Mouse (Mus musculus): ENCODE data around the gene Vamp4. TPM values are rescaled to one million over a fixed set of nuclear protein-coding genes. Genes with fewer than 3 reads are reported as not detected.
"Not testable (repeated sequence)": the region's sequence is repeated elsewhere in the genome, so short reads cannot be mapped to it uniquely, and the experiment has no call there.

The Vamp4 gene
- total RNA-seq, 2 experiments from 2014 or later: 18.3 to 21.1 TPM

- intact Hi-C loops (cut with DNase I): no loop called here
- DNase-seq: no peak
- no peak overlapping the region for H3K27ac ChIP-seq
- TF ChIP-seq CTCF (IDR thresholded peaks at IDR 0.05): no peak
- H3K4me3 ChIP-seq: no peak overlapping the region
Measured at GRCm38 (mm10) chr1:162597379-162598102, 27.2 kb downstream of the Vamp4 start.

- intact Hi-C loops (cut with DNase I): no loop called here
- no peak for TF ChIP-seq CTCF (IDR thresholded peaks at IDR 0.05)
- Histone ChIP-seq H3K27ac (no peak overlapping the region), H3K4me3 (no peak overlapping the region)
- no peak for DNase-seq
Measured at GRCm38 (mm10) chr1:162599617-162600016, 29.3 kb downstream of the Vamp4 start.

- intact Hi-C loops (cut with DNase I): no loop called here
- no peak for TF ChIP-seq CTCF (IDR thresholded peaks at IDR 0.05)
- H3K27ac ChIP-seq: no peak overlapping the region
- DNase-seq: no peak
- H3K4me3 ChIP-seq: no peak overlapping the region
Measured at GRCm38 (mm10) chr1:162601288-162601687, 31.0 kb downstream of the Vamp4 start.

- no peak for DNase-seq
- Histone ChIP-seq H3K4me3 (no peak overlapping the region), H3K27ac (no peak overlapping the region)
- TF ChIP-seq CTCF (IDR thresholded peaks at IDR 0.05): no peak
- intact Hi-C loops (cut with DNase I): no loop called here
Measured at GRCm38 (mm10) chr1:162608127-162608526, 37.8 kb downstream of the Vamp4 start.

- TF ChIP-seq CTCF (IDR thresholded peaks at IDR 0.05): no peak
- DNase-seq: peak; percentile 25
- Histone ChIP-seq H3K27ac (peak overlapping the region; percentile 40), H3K4me3 (no peak overlapping the region)
- intact Hi-C loops (cut with DNase I): no loop called here
Measured at GRCm38 (mm10) chr1:162609633-162610250, 39.4 kb downstream of the Vamp4 start.

- no peak for TF ChIP-seq CTCF (IDR thresholded peaks at IDR 0.05)
- DNase-seq: no peak
- Histone ChIP-seq H3K27ac (no peak overlapping the region), H3K4me3 (no peak overlapping the region)
- intact Hi-C loops (cut with DNase I): no loop called here
Measured at GRCm38 (mm10) chr1:162611191-162611590, 40.9 kb downstream of the Vamp4 start.

GRCm38 (mm10) chr1:162615511-162615910, 45.2 kb downstream of the Vamp4 start:
- DNase-seq: no peak
- no peak for TF ChIP-seq CTCF (IDR thresholded peaks at IDR 0.05)
- Histone ChIP-seq H3K4me3 (no peak overlapping the region), H3K27ac (no peak overlapping the region)
- intact Hi-C loops (cut with DNase I): no loop called here

GRCm38 (mm10) chr1:162620487-162620886, 50.2 kb downstream of the Vamp4 start:
- Histone ChIP-seq H3K4me3 (no peak overlapping the region), H3K27ac (0 out of 2 replicates have a peak overlapping the region, but pooled peaks have one; percentile 32)
- peak; percentile 49 for TF ChIP-seq CTCF (IDR thresholded peaks at IDR 0.05)
- DNase-seq: no peak
- intact Hi-C loops (cut with DNase I): no loop called here

- DNase-seq: no peak
- Histone ChIP-seq H3K4me3 (no peak overlapping the region), H3K27ac (no peak overlapping the region)
- intact Hi-C loops (cut with DNase I): no loop called here
- no peak for TF ChIP-seq CTCF (IDR thresholded peaks at IDR 0.05)
Measured at GRCm38 (mm10) chr1:162623895-162624294, 53.6 kb downstream of the Vamp4 start.

- Histone ChIP-seq H3K27ac (peak overlapping the region; percentile 16; the same call in 1 of the 2 replicates), H3K4me3 (no peak overlapping the region)
- intact Hi-C loops (cut with DNase I): no loop called here
- DNase-seq: no peak
- TF ChIP-seq CTCF (IDR thresholded peaks at IDR 0.05): no peak
Measured at GRCm38 (mm10) chr1:162625229-162625628, 54.9 kb downstream of the Vamp4 start.

- H3K27ac ChIP-seq; DNase-seq; intact Hi-C loops (cut with DNase I); H3K4me3 ChIP-seq: not testable (repeated sequence)
Measured at GRCm38 (mm10) chr1:162627821-162628220, 57.5 kb downstream of the Vamp4 start.

- H3K27ac ChIP-seq; H3K4me3 ChIP-seq; intact Hi-C loops (cut with DNase I); DNase-seq: not testable (repeated sequence)
Measured at GRCm38 (mm10) chr1:162628326-162628725, 58.0 kb downstream of the Vamp4 start.

- H3K4me3 ChIP-seq; intact Hi-C loops (cut with DNase I): not testable (repeated sequence)
- DNase-seq: peak; percentile 78
- peak overlapping the region; percentile 82 for H3K27ac ChIP-seq
Measured at GRCm38 (mm10) chr1:162635291-162635931, 65.1 kb downstream of the Vamp4 start.
